Mouse (Mus musculus) limb, embryonic 14.5 days (tissue): ENCODE data around the gene Mrpl58. TPM values are rescaled to one million over a fixed set of nuclear protein-coding genes. Genes with fewer than 3 reads are reported as not detected.

Experiments used
- ATAC-seq: fragments of 200-750 bp; cut with Nextera tagmentation; 2 replicates; pipeline ENCODE4 v1.8.0; 2017; ENCODE audit warnings: low read depth, moderate number of reproducible peaks, moderate TSS enrichment; ENCODE audit not compliant: low FRiP score
- DNase-seq: peaks from one replicate; pipeline ENCODE4 v3.0.0-alpha.2; 2015; ENCODE audit warnings: low spot score
- H3K27ac ChIP-seq: fragments of 300-500 bp; sonication (generic); replicated peaks from 2 replicates; pipeline ENCODE4 v1.5.1; 2014; ENCODE audit warnings: low read depth, mild to moderate bottlenecking, low read length, moderate library complexity, mixed read lengths
- H3K27me3 ChIP-seq: fragments of 300-500 bp; sonication (generic); 2 replicates; pipeline ENCODE4 v1.6.1; 2014; ENCODE audit warnings: low read length, mixed read lengths; ENCODE audit not compliant: control insufficient read depth, insufficient read depth
- H3K36me3 ChIP-seq: fragments of 300-500 bp; sonication (generic); 2 replicates; pipeline ENCODE4 v1.6.1; 2014; ENCODE audit warnings: mild to moderate bottlenecking, low read length, moderate library complexity, mixed read lengths; ENCODE audit not compliant: control insufficient read depth, insufficient read depth
- H3K4me1 ChIP-seq: fragments of 300-500 bp; sonication (generic); 2 replicates; pipeline ENCODE4 v1.6.1; 2014; ENCODE audit warnings: antibody characterized with exemption, low read length, mixed read lengths; ENCODE audit not compliant: control insufficient read depth, insufficient read depth
- H3K4me2 ChIP-seq: fragments of 300-500 bp; sonication (generic); replicated peaks from 2 replicates; pipeline ENCODE4 v1.6.1; 2014; ENCODE audit warnings: low read depth, mild to moderate bottlenecking, low read length, moderate library complexity; ENCODE audit not compliant: severe bottlenecking
- H3K4me3 ChIP-seq: fragments of 300-500 bp; sonication (generic); replicated peaks from 2 replicates; pipeline ENCODE4 v1.5.1; 2014; ENCODE audit warnings: low read length
- H3K9ac ChIP-seq: fragments of 300-500 bp; sonication (generic); 2 replicates; pipeline ENCODE4 v1.6.1; 2014; ENCODE audit warnings: mild to moderate bottlenecking, low read depth, low read length, moderate library complexity; ENCODE audit not compliant: severe bottlenecking
- H3K9me3 ChIP-seq: fragments of 300-500 bp; sonication (generic); 2 replicates; pipeline ENCODE4 v1.6.1; 2016; ENCODE audit warnings: low read length; ENCODE audit not compliant: control insufficient read depth
- POLR2A ChIP-seq: fragments of 200-500 bp; IDR thresholded peaks from 2 replicates; pipeline ENCODE4 v1.8.0; 2012; ENCODE audit warnings: inconsistent platforms, mild to moderate bottlenecking, moderate library complexity, borderline replicate concordance; ENCODE audit not compliant: insufficient read depth, insufficient read length; ENCODE audit errors: extremely low read depth
- WGBS: fragments of 180-500 bp; shearing (Covaris S2); extraction: QIAGEN DNeasy Blood & Tissue Kit; methylation state at CpG from one replicate; pipeline ENCODE4 v1.1.7; 2014; 5-methylcytosine and 5-hydroxymethylcytosine counted together
- polyA plus RNA-seq, 2 experiments: library from polyadenylated mRNA; depleted of rRNA in 1 of 2; stranded (reverse) in 1 of 2; unstranded in 1 of 2; fragments of >200 nt; fragmentation: Nextera tagmentation in 1 of 2; extraction: Ambion mirVana in 1 of 2; gene quantifications; 2 replicates each; pipeline versions ENCODE4 v1.2.1 to v1.2.3; 2012 to 2014

Gene Mrpl58
- polyA plus RNA-seq, 2 experiments: 92.2 to 169 TPM

DNA sequence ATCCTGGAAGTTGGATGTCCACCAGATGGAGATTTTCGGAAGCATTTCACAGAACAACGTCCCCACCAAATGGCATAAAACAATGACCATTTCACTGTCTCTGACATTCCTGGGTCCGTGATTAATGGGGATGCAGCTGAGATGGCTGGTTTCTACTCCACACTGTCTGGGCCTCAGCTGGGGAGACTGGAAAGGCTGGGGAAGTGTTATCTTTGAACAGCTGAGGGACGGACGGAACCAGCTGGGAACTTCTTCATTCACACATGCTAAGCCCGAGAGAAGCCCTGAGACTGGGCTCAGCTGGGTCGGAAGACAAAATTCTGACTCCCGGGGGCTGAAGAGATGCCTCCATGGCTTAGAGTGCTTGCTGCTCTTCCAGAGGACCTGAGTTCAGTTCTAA lies 32.2 kb upstream of the Mrpl58 start:
- no peak for DNase-seq
- H3K4me1 ChIP-seq: peaks cover 14% of the 10 kb centered on the region

DNA sequence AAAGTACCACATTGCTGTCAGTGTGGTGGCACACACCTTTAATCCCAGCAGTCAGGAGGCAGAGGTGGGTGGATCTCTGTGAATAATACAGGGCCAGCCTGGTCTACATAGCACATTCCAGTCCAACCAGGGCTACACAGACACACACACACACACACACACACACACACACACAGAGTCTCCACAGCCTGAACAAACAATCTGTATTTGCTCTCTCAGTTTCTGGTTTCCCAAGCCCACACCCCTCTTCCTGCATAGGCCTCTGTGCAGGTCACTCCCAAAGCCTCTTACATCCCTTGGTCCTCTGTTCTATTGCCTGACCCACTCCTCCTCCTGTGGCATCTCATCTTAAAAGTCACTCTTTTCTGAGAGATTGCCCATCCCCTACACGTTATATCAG lies 31.5 kb upstream of the Mrpl58 start:
- WGBS: 56% methylated on average over 1 of the region's 1 CpGs
- peaks cover 59% of the 10 kb centered on the region for H3K27me3 ChIP-seq
- DNase-seq: no peak
- no peaks in the 10 kb centered on the region for H3K36me3 ChIP-seq
- no peak overlapping the region for H3K27ac ChIP-seq
- H3K4me2 ChIP-seq: no peak overlapping the region
- peaks cover 13% of the 10 kb centered on the region; the same call in 1 of the 2 replicates for H3K4me1 ChIP-seq
- no peak for ATAC-seq
- H3K9me3 ChIP-seq: no peaks in the 10 kb centered on the region
- H3K4me3 ChIP-seq: no peak overlapping the region
- no peak for TF ChIP-seq POLR2A
- H3K9ac ChIP-seq: no peak overlapping the region

More for the DNA sequence above, 32.2 kb upstream of the Mrpl58 start:
- Histone ChIP-seq H3K27ac (no peak overlapping the region), H3K27me3 (peaks cover 66% of the 10 kb centered on the region), H3K4me2 (no peak overlapping the region), H3K4me3 (no peak overlapping the region), H3K9ac (no peak overlapping the region), H3K36me3 (no peaks in the 10 kb centered on the region), H3K9me3 (no peaks in the 10 kb centered on the region)
- no peak for TF ChIP-seq POLR2A
- no peak for ATAC-seq
- 57% methylated on average over 8 of the region's 8 CpGs for WGBS

GRCm38 (mm10) chr11:115372737-115373136 lies 30.8 kb upstream of the Mrpl58 start:
- no peak for TF ChIP-seq POLR2A
- DNase-seq (no peak), ATAC-seq (no peak)
- H3K27ac ChIP-seq: no peak overlapping the region
- no peak overlapping the region for H3K9ac ChIP-seq
- H3K9me3 ChIP-seq: no peaks in the 10 kb centered on the region
- H3K27me3 ChIP-seq: peaks cover 52% of the 10 kb centered on the region
- H3K4me2 ChIP-seq: no peak overlapping the region
- WGBS: 52% methylated on average over 2 of the region's 2 CpGs
- H3K4me1 ChIP-seq: peaks cover 6% of the 10 kb centered on the region; the same call in 1 of the 2 replicates
- no peak overlapping the region for H3K4me3 ChIP-seq
- no peaks in the 10 kb centered on the region for H3K36me3 ChIP-seq

- Histone ChIP-seq H3K4me2 (peak overlapping the region; percentile 52), H3K27me3 (peaks cover 41% of the 10 kb centered on the region), H3K27ac (no peak overlapping the region), H3K36me3 (no peaks in the 10 kb centered on the region), H3K9ac (peak overlapping the region; percentile 31; the same call in 1 of the 2 replicates), H3K4me1 (peaks cover 6% of the 10 kb centered on the region; the same call in 1 of the 2 replicates), H3K9me3 (no peaks in the 10 kb centered on the region), H3K4me3 (peak overlapping the region; percentile 32)
- no peak for TF ChIP-seq POLR2A
- DNase-seq: no peak
- ATAC-seq: no peak
- WGBS: 2% methylated on average over 30 of the region's 30 CpGs
These were observed 29.5 kb upstream of the Mrpl58 start for GRCm38 (mm10) chr11:115373805-115374694.

DNA sequence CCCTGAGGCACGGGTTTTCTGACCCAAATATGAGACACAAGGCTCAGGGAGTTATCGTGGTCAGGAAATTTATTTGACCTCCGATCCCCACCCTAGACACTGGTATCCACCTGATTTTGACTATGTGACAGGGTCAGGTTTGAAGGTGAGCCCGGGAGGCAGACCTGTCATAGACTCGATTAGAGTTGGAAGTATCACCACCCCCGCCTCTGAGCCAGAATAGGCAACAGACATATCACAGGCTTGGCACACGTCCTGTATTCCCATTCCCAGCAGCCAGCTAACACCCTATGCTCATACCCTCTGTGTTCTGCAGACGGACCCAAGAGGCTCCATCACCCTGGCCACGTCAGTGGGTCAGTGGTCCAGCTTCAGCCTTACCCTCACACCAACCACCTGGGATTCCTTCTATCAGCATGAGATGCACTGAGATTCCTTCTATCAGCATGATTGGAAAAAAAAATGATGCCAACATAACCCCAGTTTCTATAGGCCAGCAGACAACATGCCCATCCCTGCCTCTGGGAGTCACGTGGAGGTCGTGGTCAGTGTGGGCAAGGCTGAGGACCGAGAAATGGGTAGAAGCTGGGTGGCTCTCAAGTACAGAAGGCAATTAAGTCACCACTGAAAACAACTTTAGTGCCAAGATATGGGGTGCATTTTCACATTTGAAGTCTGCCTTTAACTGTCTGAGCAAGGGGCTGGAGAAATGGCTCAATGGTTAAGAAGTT lies 28.7 kb upstream of the Mrpl58 start:
- peak overlapping the region; percentile 52; the same call in 1 of the 2 replicates for H3K4me2 ChIP-seq

More for the DNA sequence above, 28.7 kb upstream of the Mrpl58 start:
- Histone ChIP-seq H3K4me1 (peaks cover 6% of the 10 kb centered on the region; the same call in 1 of the 2 replicates), H3K27ac (no peak overlapping the region), H3K27me3 (peaks cover 40% of the 10 kb centered on the region), H3K36me3 (no peaks in the 10 kb centered on the region), H3K9ac (no peak overlapping the region), H3K4me3 (no peak overlapping the region; the same call in 1 of the 2 replicates), H3K9me3 (no peaks in the 10 kb centered on the region)
- no peak for TF ChIP-seq POLR2A
- no peak for DNase-seq
- 69% methylated on average over 12 of the region's 12 CpGs for WGBS
- ATAC-seq: no peak
